Mouse (Mus musculus) urinary bladder, postnatal 10 days (tissue): ENCODE measurements around the gene Spaca3.

Source experiments
- DNase-seq: peaks from one replicate; pipeline ENCODE4 v3.0.0; 2022; ENCODE audit warnings: low spot score

Spaca3 gene

DNA sequence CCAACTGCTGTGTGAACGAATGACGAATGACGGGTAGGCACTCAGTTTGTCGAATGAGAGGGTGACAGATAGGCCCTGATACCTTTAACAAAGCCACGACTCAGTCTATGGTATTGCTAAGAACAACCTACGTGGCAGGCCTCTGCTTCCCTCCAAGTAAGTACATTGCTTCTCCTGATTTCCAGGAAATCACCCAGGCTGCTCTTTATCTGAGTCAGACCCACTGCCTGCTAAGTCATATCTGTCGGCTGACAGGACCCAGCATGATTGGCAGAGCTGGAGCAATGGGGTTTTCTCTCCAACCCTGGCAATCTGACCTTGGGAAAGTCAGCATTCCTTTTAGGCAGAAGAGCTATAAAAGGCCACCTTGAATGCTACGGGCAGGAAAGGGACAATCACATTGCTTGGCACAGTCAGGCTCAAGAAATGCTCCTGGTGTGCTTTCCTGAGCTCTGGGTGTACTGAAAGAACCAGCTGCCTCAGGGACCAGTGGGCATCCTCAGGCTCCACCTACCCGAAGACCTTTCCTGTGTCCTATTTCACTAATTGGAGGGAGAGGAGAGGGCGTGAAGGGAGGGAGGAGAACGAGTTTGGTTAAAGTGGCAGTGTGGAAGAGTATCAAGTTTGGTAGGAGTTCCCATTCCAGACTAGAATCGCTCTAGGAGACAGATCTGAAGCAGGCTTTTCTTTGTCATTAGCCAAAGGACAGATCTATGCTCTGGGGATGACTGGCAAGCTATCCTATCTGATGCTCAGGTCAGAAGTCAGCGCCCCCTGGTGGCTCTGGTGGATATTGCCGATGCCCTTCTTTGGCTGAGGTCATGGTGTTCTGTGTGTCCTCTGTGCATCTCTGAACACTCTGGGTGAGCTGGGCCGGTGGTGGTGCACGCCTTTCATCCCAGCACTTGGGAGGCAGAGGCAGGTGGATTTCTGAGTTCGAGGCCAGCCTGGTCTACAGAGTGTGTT is 14.6 kb downstream of the Spaca3 start:
- no peak for DNase-seq

DNA sequence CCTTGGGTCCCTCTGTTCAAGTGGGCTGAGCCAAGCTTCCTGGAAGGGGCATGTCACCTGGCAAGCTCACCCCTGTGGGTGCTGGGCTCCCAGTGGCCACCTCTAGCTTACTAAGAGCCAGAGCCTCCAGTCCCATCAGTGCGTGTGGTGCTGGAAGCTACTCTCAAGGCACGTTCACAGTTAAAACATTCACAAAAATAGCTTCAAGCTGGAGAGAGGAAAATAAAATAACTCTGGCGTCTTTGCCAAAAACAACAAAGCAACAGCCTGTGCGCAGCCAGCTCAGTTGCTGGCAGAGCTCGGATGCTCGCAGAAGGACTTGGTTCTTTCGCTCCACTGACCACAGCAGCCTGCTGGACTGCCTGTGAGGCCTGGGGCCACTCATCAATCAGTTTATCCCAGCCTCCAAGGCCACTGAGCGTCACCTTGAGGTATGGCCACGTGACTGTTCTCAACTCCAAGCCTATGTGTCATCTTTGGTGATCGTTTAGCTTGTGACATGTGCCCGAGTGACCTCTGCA is 19.0 kb downstream of the Spaca3 start:
- DNase-seq: no peak

DNA sequence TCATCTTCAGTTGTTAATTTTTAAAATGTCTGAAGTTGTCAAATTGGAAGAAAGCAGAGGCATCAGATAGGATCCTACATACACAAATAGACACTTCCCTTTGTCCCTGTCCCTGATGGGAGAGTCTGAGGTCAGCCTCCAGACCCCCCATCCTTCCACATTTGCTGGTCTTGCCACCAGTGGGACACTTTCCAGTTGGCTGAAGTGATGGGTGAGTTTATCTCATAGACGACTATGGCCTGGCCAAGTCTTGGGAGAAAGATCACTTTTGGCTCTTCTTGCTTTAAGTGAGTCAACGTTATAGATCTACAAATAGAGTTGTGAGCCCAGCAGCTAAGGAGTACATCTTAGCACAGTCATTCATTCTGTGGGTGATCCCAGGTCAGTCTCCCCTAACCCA is 19.9 kb downstream of the Spaca3 start:
- DNase-seq: no peak

DNA sequence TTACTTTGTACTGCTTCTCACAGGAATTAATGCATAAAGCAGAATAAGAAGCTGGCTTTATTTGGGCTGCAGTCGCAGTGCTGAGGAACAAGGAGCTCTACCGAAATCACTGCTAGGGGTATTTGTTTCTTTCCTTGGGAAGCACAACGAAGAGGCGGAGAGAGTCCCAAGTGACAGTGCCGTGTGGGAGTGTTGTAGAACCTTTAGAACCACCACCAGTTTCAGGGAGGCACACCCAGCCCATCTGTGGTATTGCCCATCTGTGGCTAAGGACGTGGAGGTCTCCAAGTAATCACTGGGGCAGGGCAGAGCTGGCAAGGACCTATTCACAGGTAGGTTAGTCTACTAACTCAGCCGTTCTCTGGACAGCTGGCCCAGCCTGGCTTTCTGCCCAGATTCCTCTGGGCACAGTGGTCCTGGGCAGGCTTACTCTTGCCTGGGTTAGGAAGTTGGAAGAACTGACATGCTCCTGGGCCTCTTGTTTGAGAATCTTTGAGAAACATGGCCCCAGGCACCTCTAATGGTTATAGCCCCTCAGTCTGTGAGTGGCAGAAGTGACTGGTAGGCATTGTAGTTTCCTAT is 24.2 kb downstream of the Spaca3 start:
- DNase-seq: no peak

DNA sequence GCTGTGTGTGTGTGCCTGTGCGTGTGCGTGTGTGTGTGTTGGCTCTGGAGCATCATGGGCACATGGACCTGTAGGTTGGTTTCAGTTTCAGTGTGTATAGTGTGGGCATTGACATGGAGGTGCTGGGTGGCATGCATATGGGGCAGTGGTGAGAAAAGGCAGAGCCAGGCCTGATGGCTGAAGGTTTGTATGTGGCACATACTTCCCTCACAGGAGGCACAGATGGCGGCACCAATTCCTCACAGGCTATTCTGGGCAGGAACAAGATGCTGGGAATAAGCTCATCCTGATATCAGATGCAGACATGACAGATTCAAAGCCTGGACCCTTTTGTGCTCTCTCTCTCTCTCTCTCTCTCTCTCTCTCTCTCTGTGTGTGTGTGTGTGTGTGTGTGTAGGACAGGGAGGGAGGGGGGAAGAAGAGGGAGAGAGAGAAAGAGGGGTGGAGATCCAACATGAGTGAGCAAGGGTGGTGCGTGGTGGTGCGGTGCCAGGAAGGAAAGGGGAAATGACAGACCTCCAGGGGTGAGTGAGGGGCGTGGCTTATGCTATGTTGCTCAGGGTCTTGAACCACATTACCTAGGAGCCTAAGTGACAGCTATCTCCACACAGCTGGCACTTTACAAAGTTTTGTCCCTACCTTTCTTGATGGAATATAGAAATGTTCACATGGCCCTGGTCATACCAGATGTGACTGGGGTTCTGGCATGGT is 26.5 kb downstream of the Spaca3 start:
- no peak for DNase-seq

DNA sequence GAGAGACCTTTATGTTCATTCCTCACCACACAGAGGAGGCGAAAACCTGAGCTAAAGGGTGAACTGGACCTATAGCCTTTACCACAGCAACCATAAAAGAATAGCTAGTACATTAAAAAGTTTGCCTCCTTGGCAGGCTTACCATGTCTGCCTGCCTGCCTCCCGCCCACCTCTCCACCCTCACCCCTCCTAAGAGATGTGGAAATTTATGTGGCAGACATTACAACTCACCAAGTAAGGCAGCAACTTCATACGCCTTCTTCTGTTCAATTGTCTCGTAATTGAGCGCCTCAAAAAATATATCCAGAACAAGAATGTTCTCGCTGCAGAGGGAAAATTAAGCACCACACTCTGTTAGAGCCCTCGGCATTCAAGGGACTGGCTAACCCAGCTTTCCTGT is 28.2 kb downstream of the Spaca3 start:
- no peak for DNase-seq

DNA sequence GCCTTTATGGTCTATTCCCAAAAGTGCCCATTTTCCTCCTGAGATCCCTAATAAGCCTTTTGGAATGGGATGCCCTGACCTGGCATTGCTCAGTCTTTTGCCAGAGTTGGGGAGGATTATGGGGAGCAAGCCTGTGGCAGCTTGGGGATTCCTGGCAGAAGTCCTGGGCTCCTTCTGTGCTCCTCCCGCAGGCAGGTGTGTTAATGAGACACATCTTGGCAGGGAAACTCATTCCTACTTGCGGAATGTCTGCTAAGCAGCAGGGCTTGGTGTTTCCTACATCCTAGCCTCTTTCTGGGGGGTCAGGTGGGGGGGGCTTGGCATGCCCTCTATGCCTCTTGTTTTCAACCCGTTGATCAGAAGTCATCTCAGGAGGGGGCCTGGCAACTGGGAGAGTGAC is 28.9 kb downstream of the Spaca3 start:
- DNase-seq: no peak

DNA sequence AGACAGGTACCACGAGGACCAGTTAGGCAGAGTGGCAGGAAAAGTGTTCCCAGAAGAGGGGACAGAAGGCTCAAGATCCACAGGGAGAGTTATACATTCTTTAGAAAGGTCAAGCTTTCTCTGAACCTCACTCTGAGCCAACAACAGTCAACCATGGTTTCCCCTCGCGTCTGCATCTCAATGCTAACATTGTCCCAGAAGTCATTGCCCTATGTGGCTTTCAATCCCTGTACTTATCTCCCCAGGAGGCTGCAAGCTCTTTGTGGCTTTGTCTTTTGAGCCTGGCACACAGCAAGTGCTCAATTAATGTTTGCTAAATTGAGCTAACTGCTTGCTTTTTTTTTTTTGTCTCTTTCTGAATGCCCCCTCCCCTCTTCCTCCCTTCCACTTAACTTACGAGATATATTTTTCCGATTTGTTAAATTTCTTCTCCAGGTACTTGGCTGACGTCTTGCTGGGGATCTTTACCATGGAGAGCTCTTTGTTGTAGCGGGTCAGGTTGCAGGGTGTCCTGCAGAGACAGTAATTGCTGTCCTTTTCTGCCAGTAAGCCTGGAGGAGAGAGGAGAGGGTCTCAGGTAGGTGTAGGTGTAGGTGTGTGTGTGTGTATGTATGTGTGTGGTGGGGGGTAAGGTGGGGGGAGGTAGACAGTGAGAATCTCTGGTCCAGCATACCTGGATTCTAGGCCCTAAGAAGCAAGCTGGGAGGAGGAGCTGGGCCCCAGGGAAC is 31.3 kb downstream of the Spaca3 start:
- DNase-seq: no peak

DNA sequence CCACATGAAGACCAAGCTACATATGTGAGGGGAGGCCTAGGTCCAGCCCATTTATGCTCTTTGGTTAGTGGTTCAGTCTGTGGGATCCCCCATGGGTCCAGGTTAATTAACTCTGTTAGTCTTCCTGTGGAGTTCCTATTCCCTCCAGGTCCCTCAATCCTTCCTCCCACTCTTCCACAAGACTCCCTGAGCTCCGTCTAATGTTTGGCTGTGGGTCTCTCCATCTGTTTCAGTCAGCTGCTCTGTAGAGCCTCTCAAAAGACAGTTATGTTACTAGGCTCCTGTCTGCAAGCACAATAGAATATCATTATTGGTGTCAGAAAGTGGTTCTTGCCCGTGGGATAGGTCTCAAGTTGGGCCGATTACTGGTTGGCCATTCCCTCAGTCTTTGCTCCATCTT is 37.7 kb downstream of the Spaca3 start:
- no peak for DNase-seq

DNA sequence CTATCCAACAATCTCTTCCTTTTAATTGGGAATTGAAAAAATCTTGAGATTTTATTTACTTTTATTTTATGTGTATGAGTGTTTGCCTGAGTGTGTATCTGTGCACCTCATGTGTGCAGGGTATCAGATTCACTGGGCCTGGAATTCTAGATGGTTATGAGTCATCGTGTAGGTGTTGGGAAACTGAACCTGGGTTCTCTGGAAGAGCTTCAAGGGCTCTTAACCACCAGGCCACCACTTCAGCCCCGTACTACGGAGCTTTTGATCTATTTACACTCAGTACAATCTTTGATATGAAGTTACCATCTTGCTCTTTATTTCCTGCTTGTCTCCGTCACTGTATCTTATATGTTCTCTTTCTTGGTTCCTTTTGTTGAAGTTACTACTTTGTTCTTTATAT is 42.4 kb downstream of the Spaca3 start:
- DNase-seq: no peak

DNA sequence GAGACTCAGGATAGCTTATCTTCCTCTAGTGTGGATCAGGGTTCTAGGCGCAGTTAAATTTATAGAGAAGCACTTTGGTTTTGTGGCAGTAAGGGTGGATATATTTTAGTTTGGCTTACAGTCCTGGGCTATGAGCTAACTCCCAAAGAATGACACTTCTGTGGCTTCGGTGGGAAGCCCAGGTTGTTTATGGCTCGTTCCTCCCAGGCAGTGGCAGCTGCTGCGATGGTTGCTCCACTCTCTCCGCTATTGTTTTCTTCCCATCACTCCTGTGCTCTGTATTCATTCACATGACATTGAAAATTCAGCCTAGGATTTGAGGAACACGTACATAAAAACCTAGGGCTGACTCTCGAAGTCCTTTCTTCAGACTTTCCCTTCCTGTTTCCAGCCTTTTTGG is 44.5 kb downstream of the Spaca3 start:
- DNase-seq: no peak

DNA sequence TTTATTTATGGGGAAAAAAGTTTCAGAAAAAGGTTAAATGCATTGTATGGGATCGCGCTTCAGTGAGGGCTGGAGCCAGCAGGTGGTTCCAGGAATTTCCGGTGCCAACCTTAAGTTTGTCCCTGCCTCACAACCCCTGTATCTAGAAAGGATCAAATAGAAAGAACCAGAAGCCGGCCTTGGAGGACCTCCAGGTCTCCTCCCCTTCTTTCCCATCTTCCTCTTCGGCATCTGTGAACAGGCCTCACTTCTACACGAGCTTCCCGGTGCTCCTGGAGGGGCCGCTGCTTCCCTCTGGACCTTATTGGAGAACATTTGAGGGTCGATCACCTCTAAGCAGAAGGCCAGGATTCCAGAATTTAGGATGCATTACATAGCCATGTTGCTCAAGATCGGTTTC is 45.3 kb downstream of the Spaca3 start:
- no peak for DNase-seq

DNA sequence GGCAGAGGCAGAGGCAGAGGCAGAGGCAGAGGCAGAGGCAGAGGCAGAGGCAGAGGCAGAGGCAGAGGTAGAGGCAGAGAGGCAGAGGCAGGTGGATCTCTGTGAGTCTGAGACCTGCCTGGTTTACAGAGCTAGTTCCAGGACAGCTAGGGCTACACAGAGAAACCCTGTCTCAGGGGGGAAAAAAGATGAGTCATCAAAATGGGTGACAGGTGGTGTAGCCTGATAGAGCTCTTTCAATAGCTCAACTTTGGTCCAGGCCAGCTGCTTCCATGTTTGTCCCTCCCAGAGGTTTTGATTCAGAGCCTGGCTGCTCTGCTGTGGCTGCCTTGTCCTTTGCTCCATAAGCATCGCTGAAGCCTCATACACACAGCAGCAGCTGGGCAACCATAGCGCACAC is 46.4 kb downstream of the Spaca3 start:
- no peak for DNase-seq

DNA sequence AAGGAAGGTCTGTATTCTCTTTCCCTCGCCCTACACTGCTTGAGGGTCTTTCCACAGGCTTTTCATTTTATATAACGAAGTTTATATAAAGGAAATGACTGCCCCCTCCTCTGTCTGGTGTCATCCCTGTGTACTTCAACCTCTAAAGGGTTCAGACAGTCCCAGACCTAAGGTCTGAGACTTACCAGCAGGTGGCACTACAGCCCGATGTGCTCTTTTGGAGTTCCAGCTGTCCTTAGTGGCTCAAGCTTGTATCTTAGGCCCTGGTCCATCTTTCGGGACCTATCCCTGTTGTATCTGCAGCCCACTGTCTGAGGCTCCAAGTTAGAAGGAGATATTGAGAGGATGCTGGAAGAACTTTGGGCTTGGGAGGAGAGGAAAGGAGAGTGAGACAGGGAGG is 48.3 kb downstream of the Spaca3 start:
- DNase-seq: no peak

DNA sequence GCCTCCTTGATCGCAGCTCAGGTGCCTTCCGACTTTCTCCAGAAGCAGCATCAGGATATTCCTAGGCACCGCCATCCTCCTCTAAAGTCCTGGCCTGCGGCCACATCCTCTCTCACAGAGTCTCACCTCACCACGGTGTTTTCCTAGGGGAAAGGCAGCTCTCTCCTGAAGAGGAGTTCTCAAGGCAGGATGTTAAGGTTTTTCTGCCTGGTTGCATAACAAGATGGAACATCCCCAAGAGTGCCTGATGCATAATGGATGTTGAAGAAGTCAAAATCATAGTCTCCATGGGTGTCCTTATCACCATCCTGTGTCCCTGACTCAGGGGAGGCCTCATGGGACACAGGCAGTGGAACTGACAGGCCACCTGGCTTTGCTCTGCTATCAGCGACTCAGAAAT is 49.7 kb downstream of the Spaca3 start:
- DNase-seq: no peak

DNA sequence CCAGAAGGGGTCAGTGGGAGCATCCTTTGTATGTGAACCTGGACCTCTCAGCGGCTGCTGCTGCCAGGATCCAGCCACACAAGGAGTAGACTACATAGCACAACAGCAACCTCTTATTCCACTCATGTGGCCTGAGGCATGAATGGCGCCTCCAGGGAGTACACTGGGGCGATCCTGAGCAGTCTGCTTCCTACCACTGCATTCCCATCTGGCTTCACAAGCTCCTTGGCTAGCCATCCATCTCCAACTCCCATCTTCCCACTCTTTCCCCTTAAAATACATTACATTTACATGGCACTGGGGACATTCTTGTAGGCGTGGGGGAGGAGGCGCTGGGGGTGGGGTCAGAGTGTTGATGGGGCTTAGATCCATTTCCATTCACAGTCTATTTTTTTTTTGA is 54.6 kb downstream of the Spaca3 start:
- DNase-seq: no peak

DNA sequence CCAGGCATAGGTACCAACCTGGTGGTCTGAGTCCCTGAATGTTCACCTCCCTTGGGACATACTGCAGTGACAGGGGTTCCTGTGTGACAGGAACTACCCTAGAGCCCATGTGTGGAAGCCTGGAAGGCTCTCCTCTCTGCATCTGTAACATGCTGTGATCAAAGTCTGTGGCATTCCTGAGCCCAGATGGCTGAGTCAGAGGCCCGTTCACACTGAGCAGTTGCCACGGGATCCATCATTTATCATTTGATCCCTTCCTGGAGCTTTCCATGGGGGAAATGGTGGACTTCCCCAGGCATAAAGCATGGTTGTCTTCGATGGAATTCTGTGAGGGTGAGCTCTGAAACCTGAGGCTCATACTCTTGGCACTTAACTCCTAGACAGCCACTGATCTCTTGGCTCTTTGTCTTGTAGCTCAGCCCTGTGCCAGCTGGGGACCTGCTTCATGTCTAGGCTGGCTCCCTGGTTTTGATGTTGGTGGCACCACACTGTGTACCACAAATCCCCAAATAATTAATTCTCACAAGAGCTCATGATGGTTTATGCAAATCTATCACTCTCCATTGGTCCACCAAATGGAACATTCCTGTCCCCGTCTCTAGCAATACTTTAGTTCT is 55.4 kb downstream of the Spaca3 start:
- no peak for DNase-seq
